Mouse (Mus musculus) kidney, embryonic 14.5 days (tissue): ENCODE data around the gene Flt1. TPM values are rescaled to one million over a fixed set of nuclear protein-coding genes. Genes with fewer than 3 reads are reported as not detected.

Experiments
- ATAC-seq: fragments of 200-750 bp; cut with Nextera tagmentation; 2 replicates; pipeline ENCODE4 v1.8.0; 2017; ENCODE audit warnings: moderate number of reproducible peaks, mild to moderate bottlenecking, moderate TSS enrichment, moderate library complexity; ENCODE audit not compliant: low FRiP score, low TSS enrichment
- H3K27ac ChIP-seq: fragments of 300-500 bp; sonication (generic); 2 replicates; pipeline ENCODE4 v1.5.1; 2014; ENCODE audit warnings: low read depth, mild to moderate bottlenecking, low read length, moderate library complexity, mixed read lengths
- H3K27me3 ChIP-seq: fragments of 300-500 bp; sonication (generic); 2 replicates; pipeline ENCODE4 v1.6.1; 2014; ENCODE audit warnings: mild to moderate bottlenecking, low read length; ENCODE audit not compliant: control insufficient read depth, insufficient read depth
- H3K36me3 ChIP-seq: fragments of 300-500 bp; sonication (generic); 2 replicates; pipeline ENCODE4 v1.6.1; 2014; ENCODE audit warnings: low read length, mixed read lengths; ENCODE audit not compliant: control insufficient read depth, insufficient read depth
- H3K4me1 ChIP-seq: fragments of 300-500 bp; sonication (generic); 2 replicates; pipeline ENCODE4 v1.6.1; 2014; ENCODE audit warnings: low read length, mixed read lengths; ENCODE audit not compliant: control insufficient read depth, insufficient read depth
- H3K4me2 ChIP-seq: fragments of 300-500 bp; sonication (generic); replicated peaks from 2 replicates; pipeline ENCODE4 v1.6.1; 2014; ENCODE audit warnings: low read depth, mild to moderate bottlenecking, low read length
- H3K4me3 ChIP-seq: fragments of 300-500 bp; sonication (generic); 2 replicates; pipeline ENCODE4 v1.5.1; 2014; ENCODE audit warnings: mild to moderate bottlenecking, low read length
- H3K9ac ChIP-seq: fragments of 300-500 bp; sonication (generic); 2 replicates; pipeline ENCODE4 v1.6.1; 2014; ENCODE audit warnings: low read depth, mild to moderate bottlenecking, low read length, moderate library complexity
- H3K9me3 ChIP-seq: fragments of 300-500 bp; sonication (generic); 2 replicates; pipeline ENCODE4 v1.6.1; 2016; ENCODE audit warnings: low read length; ENCODE audit not compliant: control insufficient read depth
- WGBS: fragments of 180-500 bp; shearing (Covaris S2); extraction: QIAGEN DNeasy Blood & Tissue Kit; methylation state at CpG from one replicate; pipeline ENCODE4 v1.1.7; 2014; 5-methylcytosine and 5-hydroxymethylcytosine counted together
- polyA plus RNA-seq: library from polyadenylated mRNA; unstranded; fragments of >200 nt; fragmentation: Nextera tagmentation; extraction: Ambion mirVana; gene quantifications from 2 replicates; pipeline ENCODE4 v1.2.1, GENCODE M21; 2014

Gene Flt1
- polyA plus RNA-seq, 1 experiment from 2014 or later, result 20.0 TPM

- Histone ChIP-seq H3K4me2 (no peak overlapping the region), H3K27me3 (no peaks in the 10 kb centered on the region), H3K27ac (no peak overlapping the region), H3K4me1 (no peaks in the 10 kb centered on the region), H3K9ac (no peak overlapping the region), H3K9me3 (peaks cover 3% of the 10 kb centered on the region; the same call in 1 of the 2 replicates), H3K36me3 (no peaks in the 10 kb centered on the region), H3K4me3 (no peak overlapping the region)
- WGBS, result 91% methylated on average over 13 of the region's 13 CpGs
- no peak for ATAC-seq
Observed at GRCm38 (mm10) chr5:147665946-147666345, 59.9 kb downstream of the Flt1 start.

GRCm38 (mm10) chr5:147665381-147665780 is 60.4 kb downstream of the Flt1 start:
- no peaks in the 10 kb centered on the region for H3K36me3 ChIP-seq
- no peak overlapping the region for H3K4me2 ChIP-seq
- H3K9ac ChIP-seq, result no peak overlapping the region
- peaks cover 3% of the 10 kb centered on the region; the same call in 1 of the 2 replicates for H3K9me3 ChIP-seq
- no peak overlapping the region for H3K27ac ChIP-seq
- 69% methylated on average over 9 of the region's 9 CpGs for WGBS
- no peak for ATAC-seq
- no peak overlapping the region for H3K4me3 ChIP-seq
- H3K4me1 ChIP-seq, result no peaks in the 10 kb centered on the region
- no peaks in the 10 kb centered on the region for H3K27me3 ChIP-seq

- H3K27ac ChIP-seq, result no peak overlapping the region
- H3K27me3 ChIP-seq, result no peaks in the 10 kb centered on the region
- H3K36me3 ChIP-seq, result no peaks in the 10 kb centered on the region
- no peaks in the 10 kb centered on the region for H3K4me1 ChIP-seq
- ATAC-seq, result no peak
- H3K9ac ChIP-seq, result no peak overlapping the region
- H3K9me3 ChIP-seq, result no peaks in the 10 kb centered on the region
- no peak overlapping the region for H3K4me3 ChIP-seq
- no peak overlapping the region for H3K4me2 ChIP-seq
- WGBS, result 77% methylated on average over 7 of the region's 7 CpGs
Observed at GRCm38 (mm10) chr5:147659909-147660308, 65.9 kb downstream of the Flt1 start.

GRCm38 (mm10) chr5:147657882-147658855 is 67.6 kb downstream of the Flt1 start:
- Histone ChIP-seq H3K4me3 (no peak overlapping the region), H3K4me1 (no peaks in the 10 kb centered on the region), H3K9ac (no peak overlapping the region), H3K4me2 (no peak overlapping the region), H3K27me3 (no peaks in the 10 kb centered on the region), H3K9me3 (peaks cover 6% of the 10 kb centered on the region; the same call in 1 of the 2 replicates), H3K27ac (no peak overlapping the region; the same call in 1 of the 2 replicates), H3K36me3 (no peaks in the 10 kb centered on the region)
- 65% methylated on average over 17 of the region's 17 CpGs for WGBS
- ATAC-seq, result peak; percentile 51; the same call in 1 of the 2 replicates

- H3K4me3 ChIP-seq, result no peak overlapping the region
Observed at GRCm38 (mm10) chr5:147655761-147656160, 70.0 kb downstream of the Flt1 start.

GRCm38 (mm10) chr5:147651233-147651632 is 74.6 kb downstream of the Flt1 start:
- WGBS, result 85% methylated on average over 14 of the region's 14 CpGs
- peaks cover 6% of the 10 kb centered on the region; the same call in 1 of the 2 replicates for H3K9me3 ChIP-seq
- H3K9ac ChIP-seq, result no peak overlapping the region
- H3K27ac ChIP-seq, result no peak overlapping the region
- 0 out of 2 replicates have a peak, but pooled peaks cover 3% of the 10 kb centered on the region for H3K4me1 ChIP-seq
- no peaks in the 10 kb centered on the region for H3K36me3 ChIP-seq
- ATAC-seq, result no peak
- H3K4me3 ChIP-seq, result no peak overlapping the region
- no peak overlapping the region for H3K4me2 ChIP-seq
- H3K27me3 ChIP-seq, result no peaks in the 10 kb centered on the region

More at GRCm38 (mm10) chr5:147655761-147656160, 70.0 kb downstream of the Flt1 start:
- Histone ChIP-seq H3K36me3 (no peaks in the 10 kb centered on the region), H3K27me3 (no peaks in the 10 kb centered on the region), H3K4me2 (no peak overlapping the region), H3K4me1 (no peaks in the 10 kb centered on the region), H3K27ac (no peak overlapping the region), H3K9me3 (peaks cover 6% of the 10 kb centered on the region; the same call in 1 of the 2 replicates), H3K9ac (no peak overlapping the region)
- no peak for ATAC-seq
- WGBS, result 87% methylated on average over 7 of the region's 7 CpGs

- no peaks in the 10 kb centered on the region for H3K27me3 ChIP-seq
- H3K27ac ChIP-seq, result peak overlapping the region; percentile 38; the same call in 1 of the 2 replicates
- ATAC-seq, result no peak
- no peak overlapping the region for H3K4me2 ChIP-seq
- H3K9me3 ChIP-seq, result no peaks in the 10 kb centered on the region
- WGBS, result 73% methylated on average over 14 of the region's 14 CpGs
- H3K9ac ChIP-seq, result no peak overlapping the region
- H3K4me1 ChIP-seq, result peaks cover 14% of the 10 kb centered on the region
- no peak overlapping the region for H3K4me3 ChIP-seq
- no peaks in the 10 kb centered on the region for H3K36me3 ChIP-seq
Observed at GRCm38 (mm10) chr5:147646351-147646929, 79.4 kb downstream of the Flt1 start.

GRCm38 (mm10) chr5:147645001-147645645 is 80.7 kb downstream of the Flt1 start:
- H3K4me3 ChIP-seq, result no peak overlapping the region
- H3K9ac ChIP-seq, result no peak overlapping the region
- no peaks in the 10 kb centered on the region for H3K36me3 ChIP-seq
- peak; percentile 78; the same call in 1 of the 2 replicates for ATAC-seq
- H3K4me1 ChIP-seq, result peaks cover 14% of the 10 kb centered on the region
- H3K27ac ChIP-seq, result peak overlapping the region; percentile 55; the same call in 1 of the 2 replicates
- H3K4me2 ChIP-seq, result no peak overlapping the region
- H3K27me3 ChIP-seq, result no peaks in the 10 kb centered on the region
- WGBS, result 53% methylated on average over 12 of the region's 12 CpGs
- H3K9me3 ChIP-seq, result no peaks in the 10 kb centered on the region
